Mouse (Mus musculus) lung, postnatal 10 days (tissue): ENCODE results near the gene Gbp9.
"Not testable (repeated sequence)": the region's sequence is repeated elsewhere in the genome, so short reads cannot be mapped to it uniquely, and the experiment has no call there.

Experiments
- DNase-seq: peaks from one replicate; pipeline ENCODE4 v3.0.0; 2021

Gbp9 gene

DNA sequence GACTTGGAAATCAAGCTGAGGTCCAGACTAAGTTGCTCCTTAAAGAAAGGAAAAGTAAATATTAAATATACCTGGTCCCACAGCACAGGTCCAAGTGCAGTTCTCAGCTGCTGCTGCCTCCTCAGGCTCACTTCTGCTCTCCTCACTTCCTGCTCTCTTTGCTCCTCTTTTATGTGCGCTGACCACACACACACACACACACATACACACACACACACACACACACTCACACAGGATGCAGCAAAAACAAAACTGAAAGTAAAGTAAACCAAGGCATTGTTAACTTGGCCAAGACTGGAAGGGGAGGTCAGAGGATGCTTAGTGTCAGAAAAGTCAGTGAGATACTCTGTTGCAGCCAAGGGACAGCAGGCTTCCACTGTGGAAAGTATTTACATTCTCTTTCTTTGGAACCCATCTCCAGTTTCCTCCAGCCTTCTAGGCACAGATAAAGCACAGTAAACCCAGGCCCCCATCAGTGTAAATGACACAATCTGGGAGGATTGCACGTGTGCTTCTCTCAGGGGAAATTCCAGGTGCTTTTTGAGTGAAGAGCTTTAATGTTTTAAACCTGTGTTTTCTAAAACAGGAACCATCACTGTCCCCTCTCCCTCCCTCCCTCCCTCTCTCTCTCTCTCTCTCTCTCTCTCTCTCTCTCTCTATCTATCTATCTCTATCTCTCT lies at the start of gene Gbp9, which contains the start of the genes Gbp8 and Gbp4:
TSS of gene Gbp9 (minus strand) at position 131 of the 680 bp plus-strand sequence.
TSS of gene Gbp8 (minus strand) at position 132 of the 680 bp plus-strand sequence.
TSS of gene Gbp4 (minus strand) at position 178 of the 680 bp plus-strand sequence.
- peak; percentile 61 for DNase-seq

DNA sequence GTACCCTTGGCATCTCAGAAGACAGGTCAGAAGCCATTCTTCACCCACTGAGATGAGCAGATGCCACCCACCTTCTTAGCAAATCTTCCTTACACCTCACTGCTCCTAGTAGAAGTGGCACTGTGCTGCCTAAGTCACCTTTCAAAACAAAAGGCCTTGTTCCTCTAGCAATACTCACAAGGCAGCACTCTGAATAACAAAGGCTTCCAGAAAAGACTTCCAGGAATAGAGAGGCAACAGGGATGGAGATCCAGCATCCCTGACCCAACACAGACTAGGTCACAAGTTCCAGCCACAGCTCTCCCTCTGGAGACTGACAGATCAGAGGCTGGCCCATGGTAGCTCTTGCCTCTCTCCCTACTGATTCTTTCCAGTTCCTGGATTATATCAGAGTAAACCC lies 42.1 kb upstream of the Gbp9 start:
- no peak for DNase-seq

DNA sequence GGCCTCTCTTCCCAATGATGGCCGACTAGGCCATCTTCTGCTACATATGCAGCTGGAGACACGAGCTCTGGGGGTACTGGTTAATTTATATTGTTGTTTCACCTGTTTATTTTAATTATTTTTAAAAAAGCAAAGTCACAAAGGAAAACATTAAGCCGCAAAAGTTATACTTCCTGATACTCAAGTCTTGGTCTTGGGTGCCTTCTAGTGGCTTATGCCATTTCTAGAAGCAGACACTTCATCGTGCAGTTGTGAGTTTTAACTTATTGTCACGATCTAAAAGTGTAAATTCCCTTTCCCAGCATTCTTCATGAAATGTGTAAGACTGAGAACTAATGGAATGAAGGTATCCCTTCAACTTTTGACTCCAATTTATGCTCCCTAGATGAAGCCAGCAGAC lies 17.2 kb upstream of the Gbp9 start:
- no peak for DNase-seq

DNA sequence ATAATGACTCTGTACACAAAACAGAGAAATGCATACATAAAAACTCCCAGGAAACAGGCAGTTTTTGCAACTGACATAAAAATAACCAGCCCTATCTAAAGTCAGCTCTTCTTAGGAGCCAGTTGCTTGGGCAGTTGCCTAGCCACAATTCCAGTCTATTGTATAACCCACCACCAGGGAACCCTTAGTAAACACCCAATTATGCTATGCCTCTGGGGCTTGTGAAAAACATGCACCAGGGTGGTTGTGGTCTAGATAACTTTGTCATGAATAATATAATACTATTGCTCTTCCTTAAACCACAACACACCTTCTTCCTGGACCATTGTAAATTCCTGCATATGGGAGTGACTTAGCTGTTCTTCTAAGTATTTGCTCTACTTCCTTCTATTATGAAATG lies 14.7 kb upstream of the Gbp9 start:
- DNase-seq: no peak

DNA sequence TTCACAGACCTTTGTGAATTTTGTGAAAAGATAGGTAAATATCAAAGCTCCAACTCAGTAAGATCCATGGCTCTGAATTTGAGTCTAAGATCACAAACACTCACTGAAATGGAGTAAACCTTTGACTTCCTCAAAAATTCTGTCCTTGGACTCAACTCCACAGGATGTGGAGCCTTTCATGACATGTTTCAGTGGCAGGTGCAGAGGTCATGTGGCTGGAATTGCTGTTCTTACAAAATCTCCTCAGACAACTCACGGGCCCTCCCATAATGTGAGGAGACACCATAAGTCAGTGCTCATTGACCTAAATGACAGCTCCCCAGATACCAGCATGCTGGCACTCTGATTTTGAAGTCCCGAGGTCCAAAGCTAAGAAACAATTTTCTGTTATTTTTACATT lies 8.7 kb upstream of the Gbp9 start:
- DNase-seq: not testable (repeated sequence)

DNA sequence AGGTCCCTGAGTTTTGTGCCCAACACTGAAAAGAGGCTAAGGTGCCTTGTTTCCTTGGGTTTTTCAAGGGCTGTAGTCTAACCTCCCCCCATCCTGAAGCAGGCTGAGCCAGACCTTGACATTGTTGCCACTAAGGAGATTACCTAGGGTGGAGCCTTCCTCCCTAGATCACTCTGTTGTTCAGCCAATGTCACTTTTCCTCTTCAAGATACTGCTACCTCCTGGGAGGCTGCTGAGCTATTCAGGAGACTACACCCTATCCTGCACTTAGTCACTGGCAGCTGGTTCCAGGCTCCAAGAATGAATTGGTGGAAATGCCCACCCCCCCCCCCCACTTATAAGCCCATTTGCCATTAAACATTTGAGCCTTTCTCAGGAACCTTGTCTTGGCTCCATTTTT lies 7.1 kb upstream of the Gbp9 start:
- peak; percentile 28 for DNase-seq

DNA sequence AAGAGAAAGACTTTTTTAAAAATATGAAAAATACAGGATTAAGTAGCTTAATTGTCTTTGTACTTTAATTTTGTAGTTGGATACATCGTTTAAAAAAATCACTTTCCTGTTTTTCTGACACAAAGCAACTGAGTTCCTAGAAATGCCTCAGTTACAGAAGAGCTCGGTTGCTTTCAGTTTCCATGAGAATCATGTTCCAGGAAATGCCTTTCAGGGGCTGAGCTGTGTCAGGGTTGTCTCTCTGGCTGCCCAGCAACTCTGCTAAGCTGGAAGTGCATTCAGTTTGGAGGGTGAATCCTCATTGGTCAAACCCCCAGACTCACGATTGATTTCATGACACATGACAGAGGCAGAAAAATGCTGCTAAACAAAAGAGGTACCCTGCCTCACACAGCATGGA lies 6.4 kb upstream of the Gbp9 start:
- peak; percentile 18 for DNase-seq

DNA sequence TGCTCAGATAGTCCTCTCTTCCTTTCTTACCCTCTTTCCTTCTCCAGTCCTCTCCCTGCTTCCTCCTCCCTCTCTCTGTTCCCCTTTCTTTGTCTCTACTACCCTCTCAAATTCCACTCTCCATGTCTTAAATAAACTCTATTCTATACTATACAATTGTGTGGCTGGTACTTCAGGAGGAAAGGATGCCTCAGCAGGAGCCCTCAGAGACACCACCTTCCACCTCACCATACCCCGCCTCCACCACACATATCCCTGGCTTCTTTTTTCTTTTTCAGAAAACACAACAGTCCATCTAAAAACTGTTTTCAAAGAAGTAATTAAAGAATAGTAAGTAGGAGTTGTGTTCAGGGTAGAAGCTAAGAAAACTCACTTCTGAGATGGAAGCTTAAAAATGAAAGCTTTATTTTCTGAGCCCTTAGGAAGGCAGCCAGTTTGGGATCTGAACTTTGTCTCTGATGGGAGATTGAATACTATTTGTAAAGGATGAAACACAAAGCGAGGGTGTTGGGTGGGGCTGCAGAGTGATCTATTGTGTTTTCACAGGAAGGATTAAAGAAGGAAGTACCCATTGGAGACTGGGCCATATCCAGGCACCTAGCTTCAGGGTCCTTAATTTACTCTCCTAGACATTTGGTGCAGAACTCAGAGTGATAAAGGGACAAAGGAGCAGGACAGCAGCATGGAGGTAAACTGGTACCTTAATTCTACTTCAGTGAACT lies 911 bp upstream of the Gbp9 start:
- not testable (repeated sequence) for DNase-seq

DNA sequence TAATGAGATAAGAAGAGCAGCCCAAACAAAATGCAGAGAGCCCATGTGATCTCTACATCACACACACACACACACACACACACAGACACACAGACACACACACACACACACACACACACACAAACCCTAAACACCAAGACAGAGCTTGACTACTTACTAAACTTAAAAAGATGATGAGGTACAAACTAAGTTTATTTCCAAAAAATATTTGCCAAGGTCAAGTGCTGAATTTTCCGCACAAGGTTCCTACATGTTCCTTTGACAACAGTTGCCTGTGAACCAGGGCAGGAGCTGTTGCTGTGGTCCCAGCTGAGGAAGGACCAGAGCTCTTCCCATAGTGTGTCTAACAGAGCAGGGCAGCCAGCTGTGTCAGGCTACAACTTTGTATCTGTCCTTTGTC lies 433 bp downstream of the Gbp9 start:
- no peak for DNase-seq

DNA sequence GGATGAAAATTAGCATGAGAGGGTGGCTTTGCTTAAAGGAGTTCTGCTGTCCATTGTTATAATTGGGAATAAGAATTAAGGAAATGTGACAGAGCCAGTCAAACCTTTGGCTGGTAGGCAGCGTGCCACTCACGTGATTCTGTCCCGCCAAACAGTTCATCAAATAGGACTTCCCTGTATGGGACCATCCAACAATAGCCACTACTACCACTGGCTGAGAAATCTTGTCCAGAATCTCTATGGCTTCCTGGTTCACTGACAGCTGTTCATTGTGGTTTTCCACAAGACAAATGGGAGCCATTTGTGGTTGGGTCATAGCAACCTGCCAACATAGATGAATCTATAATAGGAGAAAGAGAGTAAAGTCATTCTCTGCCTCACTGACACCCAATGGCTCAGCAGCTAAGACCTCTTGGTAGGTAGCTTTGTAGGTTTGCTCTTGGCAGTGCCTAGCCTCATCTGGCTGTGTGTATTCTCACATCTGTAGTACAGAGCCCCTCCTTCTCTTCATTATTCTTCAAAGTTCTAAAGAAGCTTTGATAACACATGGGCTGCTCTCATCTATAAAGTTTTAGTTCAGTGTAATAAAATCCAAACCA lies 2.5 kb downstream of the Gbp9 start:
- DNase-seq: peak; percentile 22

DNA sequence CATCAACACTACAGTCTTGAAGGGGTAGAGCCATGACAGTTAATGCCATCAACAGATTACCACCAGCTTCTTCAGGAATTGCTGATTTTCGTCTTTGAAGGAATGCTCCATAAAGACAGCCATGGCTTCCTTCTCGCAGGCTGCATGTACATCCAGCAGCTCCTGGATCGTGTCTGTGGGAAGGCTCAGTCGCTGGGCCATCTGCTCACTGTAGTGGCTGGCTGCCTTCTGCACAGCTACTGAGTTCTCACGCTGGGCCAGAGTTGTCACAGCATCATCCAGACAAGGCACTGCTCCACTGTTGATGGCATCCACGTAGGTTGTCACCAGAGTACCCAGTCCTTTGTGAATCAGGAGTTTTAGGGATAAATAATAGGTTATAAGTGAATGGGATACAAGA lies 17.6 kb downstream of the Gbp9 start:
- DNase-seq: not testable (repeated sequence)

DNA sequence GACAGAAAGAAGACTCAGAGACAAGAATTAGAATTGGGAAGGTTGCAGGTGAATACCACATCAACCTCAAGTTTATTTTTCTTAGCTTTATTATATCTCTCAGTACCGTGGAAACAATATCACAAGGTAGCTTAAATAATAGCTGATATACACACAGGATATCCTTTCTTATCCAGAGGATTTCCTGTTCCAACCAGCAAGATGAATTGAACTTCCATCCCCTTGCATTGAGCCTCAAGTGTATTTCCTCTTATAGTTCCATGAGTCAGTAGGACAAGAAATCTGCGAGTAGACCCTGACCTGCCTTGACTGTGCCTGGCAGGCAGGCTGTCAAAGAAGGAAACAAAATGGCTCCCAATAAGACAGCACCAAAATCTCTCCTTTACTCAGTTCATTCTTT lies 23.6 kb downstream of the Gbp9 start:
- DNase-seq: no peak

DNA sequence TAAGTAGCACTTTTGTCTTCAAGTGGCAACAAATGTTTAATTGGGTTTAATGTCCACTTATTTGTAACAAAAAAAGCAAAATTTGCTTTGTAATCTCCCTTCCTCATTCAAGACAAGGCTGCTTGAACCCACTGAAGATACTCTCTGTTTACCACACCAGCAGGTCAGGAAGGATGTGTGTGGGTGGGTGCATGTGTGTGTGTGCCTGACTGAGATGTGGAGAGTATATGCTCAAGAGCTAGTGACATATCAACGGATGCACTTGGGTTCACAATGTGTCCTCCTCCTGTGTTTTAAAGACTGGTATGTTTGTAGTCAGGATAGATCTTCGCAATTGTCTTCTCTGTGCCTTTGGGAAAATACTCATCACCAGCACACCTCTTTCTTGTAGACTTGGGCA lies 24.6 kb downstream of the Gbp9 start:
- no peak for DNase-seq

DNA sequence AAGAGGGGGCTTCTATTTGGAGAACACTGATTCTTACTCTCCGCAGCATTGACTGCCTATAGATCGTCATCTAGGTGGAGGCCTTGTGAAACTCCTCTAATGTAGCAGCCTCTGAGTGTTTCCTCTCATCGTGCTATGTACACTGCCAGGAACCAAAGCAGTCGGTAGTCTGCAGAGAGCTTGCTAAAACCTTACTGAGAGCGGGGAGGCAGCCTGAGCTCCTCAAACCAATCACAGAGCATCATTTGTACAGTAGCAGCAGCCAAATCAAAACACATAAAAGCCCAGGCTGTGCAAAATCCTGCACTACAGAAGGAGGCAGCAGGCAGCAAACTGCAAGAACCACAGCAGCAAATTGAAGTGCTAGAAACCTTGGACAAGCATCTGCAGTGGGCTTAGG lies 25.7 kb downstream of the Gbp9 start:
- DNase-seq: no peak

DNA sequence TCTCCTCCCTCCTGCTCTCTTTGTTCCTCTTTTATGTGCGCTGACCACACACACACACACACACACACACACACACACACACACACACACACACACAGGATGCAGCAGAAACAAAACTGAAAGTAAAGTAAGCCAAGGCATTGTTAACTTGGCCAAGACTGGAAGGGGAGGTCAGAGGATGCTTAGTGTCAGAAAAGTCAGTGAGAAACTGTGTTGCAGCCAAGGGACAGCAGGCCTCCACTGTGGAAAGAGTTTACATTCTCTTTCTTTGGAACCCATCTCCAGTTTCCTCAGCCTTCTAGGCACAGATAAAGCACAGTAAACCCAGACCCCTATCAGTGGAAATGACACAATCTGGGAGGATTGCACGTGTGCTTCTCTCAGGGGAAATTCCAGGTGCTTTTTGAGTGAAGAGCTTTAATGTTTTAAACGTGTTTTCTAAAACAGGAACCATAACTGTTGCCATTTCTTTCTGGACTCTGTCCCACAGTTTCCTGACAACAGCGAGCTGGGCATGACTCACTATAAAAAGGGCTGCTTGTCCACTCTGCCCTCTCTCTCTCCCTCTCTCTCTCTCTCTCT lies 29.0 kb downstream of the Gbp9 start:
- DNase-seq: peak; percentile 84

DNA sequence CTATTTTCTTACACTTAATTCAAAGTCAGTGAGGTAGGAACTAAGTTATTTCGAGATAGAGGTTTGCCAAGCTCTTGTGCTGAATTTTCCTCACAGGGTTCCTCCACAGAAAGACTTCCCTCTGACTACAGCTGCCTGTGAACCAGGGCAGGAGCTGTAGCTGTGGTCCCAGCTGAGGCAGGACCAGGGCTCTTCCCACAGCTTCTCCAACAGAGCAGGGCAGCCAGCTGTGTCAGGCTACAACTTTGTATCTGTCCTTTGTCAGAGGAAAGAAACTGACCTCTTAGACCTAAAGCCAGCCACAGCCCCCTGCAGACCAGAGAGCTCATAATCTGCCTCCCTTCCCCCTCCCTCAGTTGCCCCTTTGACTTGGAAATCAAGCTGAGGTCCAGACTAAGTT lies 29.6 kb downstream of the Gbp9 start:
- peak; percentile 3 for DNase-seq

DNA sequence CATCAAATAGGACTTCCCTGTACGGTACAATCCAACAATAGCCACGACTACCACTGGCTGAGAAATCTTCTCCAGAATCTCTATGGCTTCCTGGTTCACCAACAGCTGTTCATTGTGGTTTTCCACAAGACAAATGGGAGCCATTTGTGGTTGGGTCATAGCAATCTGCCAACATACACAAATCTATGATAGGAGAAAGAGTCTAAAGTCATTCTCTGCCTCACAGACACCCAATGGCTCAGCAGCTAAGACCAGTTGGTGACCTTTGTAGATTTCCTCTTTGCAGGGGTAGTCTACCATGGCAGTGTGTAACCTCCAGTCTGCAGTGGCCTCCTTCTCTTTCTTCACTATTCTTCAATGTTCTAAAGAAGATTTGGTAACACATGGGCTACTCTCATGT lies 33.6 kb downstream of the Gbp9 start:
- DNase-seq: not testable (repeated sequence)

DNA sequence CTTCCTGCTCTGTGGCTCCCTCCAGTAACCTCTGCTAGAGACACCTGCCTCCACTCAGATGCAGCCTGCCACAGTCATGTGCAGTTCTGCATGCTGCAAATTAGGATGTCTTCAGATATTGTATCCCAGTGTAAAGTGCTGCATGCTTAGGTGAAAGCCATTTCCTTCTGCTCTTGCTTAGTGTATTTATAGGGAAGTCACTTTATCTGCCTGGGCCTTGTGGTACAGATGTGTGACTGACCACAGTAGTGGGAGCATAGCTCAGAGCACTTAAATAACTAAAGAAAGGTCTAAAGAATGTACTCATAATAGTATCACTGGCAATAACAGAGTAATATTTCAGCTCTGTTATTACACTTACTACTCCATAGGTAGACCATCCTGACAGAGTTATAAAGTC lies 57.4 kb downstream of the Gbp9 start:
- DNase-seq: no peak

DNA sequence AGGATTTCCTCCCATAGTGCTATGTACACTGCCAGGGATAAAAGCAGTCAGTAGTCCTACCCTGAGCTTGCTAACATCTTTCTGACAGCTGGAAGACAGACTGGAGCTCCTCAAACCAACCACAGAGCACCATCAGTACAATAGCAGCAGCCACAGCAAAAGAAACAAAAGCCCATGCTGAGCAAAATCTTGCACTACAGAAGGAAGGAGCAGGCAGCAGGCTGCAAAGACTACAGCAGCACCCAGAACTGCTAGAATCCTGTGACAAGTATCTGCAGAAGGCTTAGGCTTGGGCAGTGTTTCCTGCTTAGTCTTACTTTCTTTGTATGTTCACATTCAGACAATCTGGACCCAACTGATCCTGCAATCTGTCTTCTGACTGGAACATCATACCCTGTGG lies 71.0 kb downstream of the Gbp9 start:
- not testable (repeated sequence) for DNase-seq

DNA sequence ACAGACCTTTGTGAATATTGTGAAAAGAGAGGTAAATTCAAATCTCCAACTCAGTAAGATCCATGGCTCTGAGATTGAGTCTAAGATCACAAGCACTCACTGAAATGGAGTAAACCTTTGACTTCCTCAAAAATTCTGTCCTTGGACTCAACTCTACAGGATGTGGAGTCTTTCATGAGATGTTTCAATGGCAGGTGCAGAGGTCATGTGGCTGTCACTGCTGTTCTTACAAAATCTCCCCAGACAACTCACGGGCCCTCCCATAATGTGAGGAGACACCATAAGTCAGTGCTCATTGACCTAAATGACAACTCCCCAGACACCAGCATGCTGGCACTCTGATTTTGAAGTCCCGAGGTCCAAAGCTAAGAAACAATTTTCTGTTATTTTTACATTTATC lies 74.9 kb downstream of the Gbp9 start:
- DNase-seq: not testable (repeated sequence)

DNA sequence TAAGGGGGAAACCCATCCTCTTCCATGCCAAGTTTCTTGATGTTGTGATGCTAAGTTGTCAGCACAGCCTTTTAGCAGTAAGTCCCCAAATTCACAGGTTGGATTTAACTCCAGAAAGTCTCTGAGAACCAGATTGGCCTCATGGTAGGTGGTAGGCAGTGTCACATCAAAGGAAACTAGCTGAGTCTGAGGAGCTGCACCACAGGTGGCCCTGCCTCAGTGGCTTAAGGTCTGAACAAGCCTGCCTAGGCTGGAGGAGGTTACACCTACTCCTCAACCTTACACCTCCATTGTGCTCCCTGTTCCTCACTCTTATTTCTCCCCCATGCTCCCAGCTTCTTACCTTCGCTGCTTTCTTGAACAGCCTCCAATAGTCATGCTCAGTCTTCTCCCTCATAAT lies 76.0 kb downstream of the Gbp9 start:
- DNase-seq: no peak

DNA sequence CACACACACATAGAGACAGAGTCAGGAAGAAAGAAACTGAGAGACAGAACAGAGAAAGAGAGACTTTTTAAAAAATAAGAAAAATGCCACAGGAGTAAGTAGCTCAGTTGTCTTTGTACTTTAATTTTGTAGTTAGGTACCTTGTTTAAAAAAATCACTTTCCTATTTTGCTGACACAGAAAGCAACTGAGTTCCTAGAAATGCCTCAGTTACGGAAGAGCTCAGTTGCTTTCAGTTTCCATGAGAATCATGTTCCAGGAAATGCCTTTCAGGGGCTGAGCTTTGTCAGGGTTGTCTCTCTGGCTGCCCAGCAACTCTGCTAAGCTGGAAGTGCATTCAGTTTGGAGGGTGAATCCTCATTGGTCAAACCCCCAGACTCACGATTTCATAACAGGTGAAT lies 76.9 kb downstream of the Gbp9 start:
- DNase-seq: not testable (repeated sequence)

DNA sequence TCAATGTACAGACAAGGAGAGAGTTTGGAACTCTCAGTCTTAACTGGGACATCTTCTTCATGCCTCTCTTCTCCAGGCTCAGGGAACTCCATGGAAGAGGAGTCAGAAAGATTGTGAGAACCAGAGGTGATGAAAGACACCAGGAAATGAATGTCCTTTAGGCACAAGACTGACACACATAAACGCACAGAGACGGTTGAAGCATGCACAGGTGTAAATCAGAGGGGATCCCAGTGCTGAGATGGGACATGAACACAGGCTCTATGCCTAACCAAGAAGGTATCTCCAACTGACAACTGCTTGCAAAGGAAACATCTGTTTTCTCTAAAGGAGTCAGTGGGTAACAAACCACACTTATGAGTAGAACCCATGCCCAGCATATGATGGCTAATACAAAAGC lies 79.1 kb downstream of the Gbp9 start:
- DNase-seq: no peak

DNA sequence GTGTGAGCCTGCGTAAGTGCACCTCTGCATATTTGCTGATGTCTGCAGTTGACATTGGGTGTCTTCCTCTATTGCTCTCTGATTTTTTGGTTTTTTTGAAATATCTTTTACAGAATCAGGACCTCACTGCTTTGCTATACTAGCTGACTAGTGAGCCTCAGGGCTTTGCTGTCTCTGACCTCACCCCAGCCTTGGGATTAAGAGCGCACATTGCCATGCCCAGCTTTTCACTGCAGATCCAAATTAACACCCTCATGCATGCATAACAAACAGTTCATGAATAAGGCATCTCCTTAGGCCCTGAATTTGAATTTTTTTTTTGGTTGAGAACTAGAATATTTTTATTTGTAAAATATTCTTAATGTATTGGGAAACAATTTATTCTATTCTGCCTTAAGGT lies 84.1 kb downstream of the Gbp9 start:
- no peak for DNase-seq
